Mouse (Mus musculus): ENCODE data around the gene Snrnp25. TPM values are rescaled to one million over a fixed set of nuclear protein-coding genes. Genes with fewer than 3 reads are reported as not detected.

Gene Snrnp25
- total RNA-seq, 4 experiments from 2014 or later, result 20.8 to 22.5 (median 22.0) TPM

DNA sequence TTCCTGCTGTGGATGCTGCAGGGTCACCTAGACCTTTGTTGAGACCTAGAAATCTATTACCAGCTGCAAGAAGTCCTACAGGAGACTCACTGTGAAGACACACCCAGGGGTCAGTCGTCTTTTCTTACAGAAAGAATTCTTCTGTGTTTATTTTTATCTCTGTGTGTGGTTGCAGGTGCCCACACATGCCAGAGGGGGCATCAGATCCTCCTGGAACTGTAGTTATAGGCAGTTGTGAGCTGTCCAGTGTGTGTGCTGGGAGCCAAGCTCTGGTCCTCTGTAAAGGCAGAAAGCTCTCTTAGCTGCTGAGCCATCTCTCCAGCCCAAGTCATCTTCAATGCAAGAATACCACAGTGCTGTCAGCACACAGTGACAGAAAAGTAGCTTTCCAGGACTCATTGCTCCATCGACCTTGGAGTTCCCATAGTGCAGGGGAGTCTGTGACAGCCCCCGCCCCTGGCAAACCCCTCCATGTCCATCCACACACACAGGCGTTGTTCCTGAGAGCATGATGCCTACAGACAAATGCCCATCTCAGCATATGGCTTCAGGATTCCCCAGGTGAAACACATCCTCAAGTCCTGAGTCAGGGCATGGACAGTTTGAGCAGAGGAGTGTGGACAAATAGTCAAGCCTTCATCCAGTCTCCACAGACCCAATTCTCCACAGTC, 18.2 kb downstream of the Snrnp25 start:
- no peak for DNase-seq (ENCODE audit: low spot score in 2 of 2)

DNA sequence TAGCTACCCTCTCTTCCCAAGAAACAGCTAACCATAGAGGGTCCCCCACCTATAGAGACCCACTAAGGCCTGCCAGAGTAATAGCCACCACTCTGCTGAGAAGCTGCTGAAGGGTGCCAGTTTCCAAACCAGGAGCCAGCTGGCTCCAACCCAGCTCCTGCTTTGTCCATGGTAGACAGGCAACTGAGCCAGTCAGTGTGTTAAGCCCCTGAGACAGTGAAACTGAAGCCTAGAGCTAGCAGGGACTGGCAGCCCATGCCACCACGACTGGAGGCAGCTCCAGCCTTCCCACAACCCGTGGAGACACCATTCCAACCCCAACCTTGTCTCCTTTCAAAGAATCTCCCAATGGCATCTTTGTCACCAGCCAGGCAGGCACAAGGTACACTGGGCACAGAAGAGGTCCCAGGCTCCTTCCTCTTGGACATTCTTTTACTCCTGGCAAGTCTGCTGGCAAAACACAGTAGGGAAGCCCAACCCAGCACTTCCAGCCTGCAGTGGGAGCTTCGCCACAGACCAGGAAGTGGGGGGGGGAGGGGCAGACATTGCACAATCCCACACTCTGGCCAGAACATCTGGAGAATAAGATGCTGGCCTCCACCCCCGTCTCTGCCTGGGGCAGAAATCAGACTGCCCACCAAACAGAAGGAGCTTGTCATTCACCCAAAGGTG, 19.4 kb downstream of the Snrnp25 start:
- no peak for DNase-seq (ENCODE audit: low spot score in 2 of 2)

DNA sequence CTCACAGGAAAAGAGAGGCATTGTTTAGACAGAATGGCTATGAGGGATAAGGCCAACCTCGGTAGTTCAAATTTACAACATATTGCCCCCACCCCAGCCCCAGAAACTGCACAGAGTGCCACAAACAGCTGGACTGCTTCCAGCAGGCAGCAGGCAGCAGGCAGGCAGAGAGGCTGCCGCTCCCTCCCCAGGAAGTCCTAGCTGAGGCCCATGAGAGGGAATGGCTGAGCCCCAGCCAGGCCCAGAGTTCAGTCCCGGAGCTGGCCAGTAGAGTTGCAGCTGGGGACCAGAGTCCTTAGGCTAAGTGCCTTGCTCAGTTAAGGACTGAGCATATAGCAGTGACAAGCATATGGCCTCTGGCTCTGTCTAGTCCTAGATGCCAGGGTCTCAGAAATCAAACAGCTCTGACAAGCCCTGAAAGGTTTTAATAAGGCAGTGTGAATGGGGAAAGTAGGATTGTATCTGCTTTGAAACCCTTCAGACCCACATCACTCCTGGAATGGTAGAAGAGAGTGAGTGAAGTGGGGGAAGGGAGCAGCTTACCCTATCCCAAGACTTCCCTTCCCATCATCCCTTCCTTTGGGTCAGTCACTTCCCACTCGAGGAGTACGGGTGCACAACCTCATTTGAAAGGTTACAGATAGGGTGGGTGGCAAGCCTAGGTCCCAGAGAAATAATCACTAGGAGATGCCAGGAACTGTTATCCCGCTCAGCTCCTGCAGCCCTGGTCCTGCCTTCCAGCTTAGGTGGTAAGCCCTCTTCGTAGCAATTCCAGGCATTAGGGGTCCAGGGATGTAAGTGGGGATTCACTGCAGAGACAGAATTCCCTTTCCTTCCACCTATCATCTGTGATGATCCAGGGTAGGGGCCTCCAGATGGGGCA, 20.2 kb downstream of the Snrnp25 start:
- DNase-seq (ENCODE audit: low spot score in 2 of 2), result no peak

DNA sequence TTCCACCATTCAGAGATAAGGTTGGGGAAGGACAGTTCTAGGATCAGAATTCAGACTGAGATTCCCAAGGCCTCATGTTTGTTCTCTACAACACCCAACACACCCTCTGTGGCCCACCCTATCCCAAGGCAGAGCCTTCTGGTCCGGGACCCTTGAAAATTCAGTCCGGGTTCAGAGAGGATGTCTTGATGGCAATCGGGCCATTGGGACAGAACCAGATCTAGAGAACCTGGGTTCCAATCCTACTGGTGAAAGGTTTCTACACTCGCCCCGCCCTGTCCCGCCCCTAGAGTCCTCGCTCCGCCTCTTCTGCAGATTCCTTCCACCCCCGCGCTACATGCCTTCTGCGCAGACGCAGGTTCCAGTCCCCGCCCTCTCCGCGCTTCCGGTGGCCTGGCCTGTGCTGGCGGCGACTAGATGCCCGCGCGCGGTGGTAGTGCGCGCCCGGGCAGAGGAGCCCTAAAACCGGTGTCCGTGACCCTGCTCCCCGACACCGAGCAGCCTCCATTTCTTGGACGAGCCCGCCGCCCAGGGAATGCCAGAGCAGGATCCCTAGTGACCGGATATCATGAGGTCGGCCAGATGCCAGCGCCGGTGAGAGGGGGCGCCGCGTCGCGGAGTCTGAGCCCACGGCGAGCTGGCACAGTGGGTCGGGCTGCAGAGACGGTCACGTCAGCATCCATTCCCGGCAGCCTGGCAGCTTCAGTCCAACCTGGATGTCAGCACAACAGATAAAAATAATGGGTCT, 21.1 kb downstream of the Snrnp25 start, which contains the start of gene Mpg:
TSS of gene Mpg (plus strand) at position 382 of the 748 bp plus-strand sequence.
- peak; percentile 71 to 86 for DNase-seq (ENCODE audit: low spot score in 2 of 2)

DNA sequence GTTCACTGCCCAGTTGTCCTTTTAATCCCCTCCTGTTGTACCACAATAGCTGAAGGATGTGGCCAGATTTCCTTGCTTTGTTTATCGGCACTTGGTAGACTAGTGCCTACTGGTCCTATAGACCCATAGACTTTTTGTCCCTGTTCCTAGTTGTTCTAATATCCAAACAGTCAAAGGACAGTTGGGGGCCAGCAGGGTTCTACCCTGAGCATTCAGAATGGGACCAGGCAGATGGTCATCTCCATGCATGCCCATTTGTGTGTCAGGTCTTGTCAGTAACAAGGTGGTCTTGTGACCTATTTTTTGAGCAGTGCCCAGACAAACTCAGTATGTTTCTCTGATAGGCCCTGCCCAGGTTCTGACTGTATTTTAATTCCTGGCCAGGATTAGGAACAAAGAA, 21.8 kb downstream of the Snrnp25 start:
- no peak for DNase-seq (ENCODE audit: low spot score in 2 of 2)

DNA sequence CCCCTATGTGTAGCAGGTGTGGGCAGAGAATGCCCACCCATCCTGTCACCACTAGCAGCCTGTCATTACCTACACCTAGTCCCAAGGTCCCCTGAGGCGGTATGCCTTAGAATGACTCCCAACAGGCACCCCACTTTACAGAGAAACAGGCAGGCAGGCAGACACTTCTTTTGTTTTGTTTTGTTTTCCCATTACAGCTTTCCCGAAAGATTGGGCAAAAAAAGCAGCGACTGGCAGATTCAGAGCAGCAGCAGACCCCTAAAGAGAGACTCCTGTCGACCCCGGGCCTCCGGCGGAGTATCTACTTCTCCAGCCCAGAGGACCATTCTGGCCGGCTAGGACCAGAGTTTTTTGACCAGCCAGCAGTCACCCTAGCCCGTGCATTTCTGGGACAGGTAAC, 22.3 kb downstream of the Snrnp25 start:
- no peak for DNase-seq (ENCODE audit: low spot score in 2 of 2)

DNA sequence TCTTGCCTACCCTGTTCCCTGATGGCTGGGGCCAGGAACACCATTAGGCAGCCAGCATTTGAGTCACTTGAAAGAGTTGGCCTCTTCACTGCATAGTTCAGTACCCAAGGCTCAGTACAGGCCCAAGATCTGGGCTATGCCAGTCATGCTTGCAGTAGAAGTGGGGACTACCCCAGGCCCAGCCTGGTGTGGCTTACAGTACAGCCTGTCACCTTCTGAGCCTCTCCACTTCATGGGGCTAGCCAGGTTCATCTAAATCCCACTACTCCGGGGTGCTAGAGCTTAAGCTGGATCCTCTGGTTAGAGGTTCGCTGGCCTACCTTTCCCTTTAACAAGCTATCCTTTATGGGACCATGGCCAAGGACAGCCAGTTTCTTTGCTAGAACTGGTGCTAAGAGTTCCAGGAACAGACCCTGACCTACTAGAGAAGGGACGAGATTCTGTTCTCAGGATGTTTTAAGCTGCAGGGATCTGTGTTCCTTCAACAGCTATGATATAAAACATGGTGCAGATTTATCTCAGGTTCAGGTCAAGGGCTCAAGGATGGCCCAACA, 23.2 kb downstream of the Snrnp25 start:
- no peak for DNase-seq (ENCODE audit: low spot score in 2 of 2)

DNA sequence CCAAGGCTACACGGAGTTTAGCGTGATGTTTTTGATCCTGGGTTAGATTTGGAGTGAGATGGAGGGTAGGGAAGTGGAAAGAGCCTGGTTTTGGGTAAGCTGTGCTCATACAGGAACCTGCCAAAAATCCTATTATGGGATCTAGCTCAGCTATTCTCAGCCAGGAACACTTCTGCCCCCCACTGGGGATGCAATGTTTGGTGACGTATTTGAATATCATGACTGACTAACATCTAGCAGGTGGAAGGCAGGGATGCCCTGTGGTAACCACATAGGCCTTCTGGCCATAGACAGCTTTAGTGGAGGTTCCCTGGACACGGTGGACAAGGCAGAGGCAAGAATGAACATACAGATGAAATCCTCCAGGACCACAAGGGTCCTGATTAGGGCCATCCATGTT, 25.0 kb downstream of the Snrnp25 start:
- DNase-seq (ENCODE audit: low spot score in 2 of 2), result no peak

DNA sequence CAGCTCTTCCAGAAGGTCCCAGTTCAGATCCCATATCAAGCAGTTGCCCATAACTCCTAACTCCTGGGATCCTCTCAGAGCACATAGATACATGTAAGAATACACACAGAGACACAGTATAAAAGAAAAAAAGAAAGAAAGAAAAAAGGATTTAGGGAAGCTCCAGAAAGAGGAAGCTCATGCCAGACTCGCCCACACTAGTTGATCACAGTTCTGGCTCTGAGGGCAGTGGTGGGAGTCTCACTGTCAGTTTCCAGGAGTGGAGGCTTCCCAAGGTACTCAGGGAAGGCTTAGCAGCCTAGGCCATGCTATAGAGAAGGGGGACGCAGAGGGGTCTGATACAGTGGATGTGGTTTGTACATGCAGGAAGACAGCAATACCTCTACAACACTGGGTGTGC, 25.9 kb downstream of the Snrnp25 start:
- no peak for DNase-seq (ENCODE audit: low spot score in 2 of 2)

DNA sequence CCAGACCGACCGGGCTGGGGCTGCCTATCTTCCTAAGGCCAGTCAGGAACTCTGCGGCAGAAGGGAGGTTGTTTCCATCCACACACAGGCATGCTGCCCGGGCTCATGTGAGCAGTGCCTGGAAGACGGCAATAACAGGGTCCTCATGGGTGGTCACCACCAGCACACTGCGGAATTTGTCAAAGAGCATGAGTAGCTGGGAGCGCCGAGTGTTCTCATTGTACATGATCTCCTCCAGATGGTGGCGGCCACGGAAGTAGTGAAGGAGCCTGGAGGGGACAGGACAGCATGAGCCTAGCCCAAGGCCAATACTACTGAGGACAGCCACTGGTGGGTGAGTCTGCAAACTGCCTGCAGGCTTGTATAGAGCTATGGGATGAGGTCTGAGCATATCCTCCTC, 27.6 kb downstream of the Snrnp25 start:
- no peak for DNase-seq (ENCODE audit: low spot score in 2 of 2)

DNA sequence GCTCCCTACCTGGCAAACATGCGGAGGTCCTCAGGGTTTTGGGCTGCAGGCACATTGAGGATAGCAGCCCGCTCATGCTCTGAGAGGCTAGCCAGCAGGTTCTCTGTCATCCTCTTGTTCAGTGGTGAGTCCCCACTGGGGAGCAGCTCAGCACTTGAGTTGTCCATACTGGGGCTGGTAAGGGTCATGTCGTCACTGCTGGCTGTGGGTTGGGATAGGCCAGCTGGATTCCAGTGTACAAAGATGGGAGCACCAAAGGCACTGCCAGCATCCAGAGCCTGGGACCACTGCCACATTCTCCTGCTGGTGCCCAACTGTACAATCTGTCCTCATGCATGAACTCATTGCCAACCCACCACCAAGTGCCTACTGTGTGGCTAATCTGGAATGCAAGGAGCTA, 28.7 kb downstream of the Snrnp25 start:
- DNase-seq (ENCODE audit: low spot score in 2 of 2), result no peak

DNA sequence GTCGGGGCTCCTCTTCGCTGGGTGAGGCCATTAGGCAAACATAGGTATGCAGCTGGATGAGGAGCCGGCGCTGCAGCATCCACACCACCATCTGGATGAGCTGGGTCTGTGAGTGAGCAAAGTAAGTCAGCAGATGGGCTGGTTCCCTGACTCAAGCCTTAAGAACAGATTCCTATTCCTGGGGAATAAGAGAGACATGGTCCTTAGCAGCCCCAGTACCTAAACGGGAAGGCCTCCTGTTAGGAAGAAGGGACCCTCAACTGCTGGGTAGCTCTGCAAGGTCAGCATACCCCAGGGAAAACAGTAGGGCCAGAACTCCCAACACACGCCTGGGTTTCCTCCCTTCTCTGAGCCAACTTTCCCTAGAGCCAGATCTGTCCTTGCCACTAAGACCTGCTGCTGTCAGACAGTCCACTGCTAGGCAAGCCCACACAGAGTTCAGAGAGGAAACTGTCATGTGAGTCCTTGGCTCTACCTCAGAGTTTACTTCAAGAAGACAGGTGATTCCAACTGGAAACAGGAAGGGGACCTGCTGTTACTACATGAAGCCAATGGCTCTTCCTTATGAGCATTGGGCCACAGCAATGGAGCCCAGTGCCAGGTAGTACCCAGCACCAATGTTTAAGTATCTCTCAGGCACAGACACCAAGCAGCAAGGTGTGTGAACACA, 29.7 kb downstream of the Snrnp25 start:
- peak in 1 of 2 experiments; percentile 23 for DNase-seq (ENCODE audit: low spot score in 2 of 2)

DNA sequence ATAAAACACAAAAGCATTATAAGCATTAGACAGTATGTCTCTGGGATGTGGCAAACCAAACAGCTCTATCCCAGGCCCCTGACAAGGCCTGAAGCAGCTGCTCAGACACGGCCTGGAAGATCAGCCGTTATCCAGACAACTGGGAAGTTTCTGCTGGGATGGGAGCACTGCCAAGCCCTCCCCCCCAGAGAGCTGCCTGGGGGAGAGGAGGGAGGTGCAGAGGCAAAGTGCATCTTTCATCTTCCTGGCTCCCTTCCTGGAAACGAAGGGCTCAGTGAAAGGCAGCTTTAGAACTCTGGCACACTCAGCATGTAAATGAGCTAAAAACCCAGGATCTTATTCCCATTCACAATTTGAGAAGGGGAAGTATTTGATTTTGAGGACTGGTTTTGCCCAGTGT, 30.4 kb downstream of the Snrnp25 start:
- DNase-seq (ENCODE audit: low spot score in 2 of 2), result peak in 1 of 2 experiments; percentile 71

DNA sequence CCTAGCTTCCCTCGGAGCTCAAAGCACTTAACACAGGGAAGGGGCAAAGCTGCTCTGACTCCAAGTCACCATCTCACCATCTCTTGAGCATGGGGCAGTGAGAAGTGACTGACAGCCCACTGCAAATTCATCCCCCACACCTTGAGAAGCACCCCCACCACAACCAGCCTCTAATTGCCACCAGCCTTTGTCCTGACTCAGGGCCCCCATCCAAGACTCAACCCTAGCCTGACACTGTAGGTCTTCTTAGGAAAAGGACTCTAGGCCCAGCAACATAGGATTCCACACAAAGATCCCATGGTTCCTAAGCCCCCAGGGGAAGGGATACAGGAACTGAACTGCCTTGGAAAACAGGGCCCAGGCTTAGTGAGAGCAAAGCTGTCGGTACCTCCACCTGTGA, 30.9 kb downstream of the Snrnp25 start:
- DNase-seq (ENCODE audit: low spot score in 2 of 2), result peak in 1 of 2 experiments; percentile 7

DNA sequence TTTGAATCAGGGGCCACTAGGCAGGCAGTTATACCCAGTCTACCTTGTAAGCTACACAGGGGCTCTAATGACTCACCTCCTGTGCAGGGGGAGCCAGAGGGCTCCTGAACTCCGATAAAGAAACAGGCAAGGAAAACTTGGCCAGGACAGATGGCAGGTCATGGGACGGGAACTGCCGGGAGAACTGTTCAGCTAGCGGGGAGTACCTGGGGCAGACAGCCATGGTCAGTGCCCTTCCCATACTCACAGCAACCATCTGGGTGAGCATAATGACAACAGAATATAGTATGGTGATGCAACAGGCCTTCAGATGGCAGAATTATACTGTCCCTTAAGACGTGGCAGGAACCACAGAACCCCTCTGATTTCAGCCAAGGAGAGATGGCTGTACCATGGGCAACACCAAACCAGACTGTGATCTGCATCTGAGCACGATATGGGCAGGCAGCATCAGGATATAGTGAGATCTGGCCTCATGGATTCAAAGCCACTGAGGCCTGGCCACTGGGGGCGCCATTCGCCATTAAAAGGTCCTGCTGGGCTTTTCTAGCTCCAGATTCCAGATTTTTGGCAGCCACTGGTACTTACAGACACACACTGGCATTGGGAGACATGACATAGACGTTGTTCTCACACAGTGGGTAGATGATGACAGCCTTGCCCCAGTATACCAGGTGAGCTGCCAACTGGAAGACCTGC, 31.6 kb downstream of the Snrnp25 start:
- peak in 1 of 2 experiments; percentile 4 for DNase-seq (ENCODE audit: low spot score in 2 of 2)

DNA sequence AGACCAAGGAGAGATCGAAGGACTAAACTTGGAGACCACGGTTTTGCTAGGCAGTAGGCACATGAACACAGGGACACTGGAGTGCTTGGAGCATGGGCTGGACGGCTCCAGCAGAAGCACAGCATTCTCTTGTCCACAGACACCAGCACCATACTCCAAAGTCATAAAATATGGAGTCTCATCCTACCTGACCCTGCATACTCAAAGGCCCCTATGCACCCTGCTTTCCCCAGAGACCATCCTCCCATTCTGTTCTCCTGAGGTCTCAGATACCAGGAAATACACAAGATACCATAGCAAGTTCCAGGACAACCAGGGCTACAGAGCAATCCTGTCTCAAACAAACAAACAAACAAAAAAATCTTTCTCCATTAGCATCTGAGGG, 32.2 kb downstream of the Snrnp25 start:
- no peak for DNase-seq (ENCODE audit: low spot score in 2 of 2)

DNA sequence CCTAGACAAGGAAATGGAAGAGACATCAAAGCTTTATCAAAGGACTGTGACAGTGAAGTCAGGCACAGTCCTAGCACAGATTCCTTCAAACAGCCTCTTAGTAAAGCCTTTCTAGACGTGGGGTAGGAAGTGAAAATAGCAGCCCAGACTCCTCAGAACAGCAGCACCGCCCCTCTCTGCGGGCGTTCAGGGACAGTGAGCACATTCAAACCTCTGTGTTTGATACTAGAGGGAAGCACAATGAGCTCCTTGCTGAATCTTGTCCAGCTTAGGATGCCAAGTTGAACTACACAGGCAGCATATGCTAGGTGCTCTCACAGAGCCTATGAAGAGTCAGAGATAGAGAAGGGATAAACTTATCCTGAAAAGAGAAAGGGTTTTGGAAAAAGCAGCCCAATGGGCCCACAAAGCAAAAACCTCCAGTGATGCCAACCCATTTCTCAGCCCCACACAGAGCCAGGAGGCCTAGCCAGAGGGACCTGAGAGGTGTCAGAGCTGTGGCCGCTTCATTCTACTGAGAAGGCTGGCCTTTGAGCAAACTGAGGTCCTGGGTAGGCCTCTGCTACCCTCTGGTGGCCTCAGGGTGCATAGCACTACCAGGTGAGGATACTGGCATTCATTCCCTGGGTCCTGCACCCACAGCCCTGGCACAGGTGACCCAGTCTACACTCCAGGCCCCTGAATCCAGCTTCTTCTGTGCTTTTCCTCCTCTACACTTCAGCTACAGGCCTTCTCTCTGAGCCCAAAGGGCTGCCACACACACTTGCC, 33.1 kb downstream of the Snrnp25 start:
- DNase-seq (ENCODE audit: low spot score in 2 of 2), result peak in 1 of 2 experiments; percentile 74

DNA sequence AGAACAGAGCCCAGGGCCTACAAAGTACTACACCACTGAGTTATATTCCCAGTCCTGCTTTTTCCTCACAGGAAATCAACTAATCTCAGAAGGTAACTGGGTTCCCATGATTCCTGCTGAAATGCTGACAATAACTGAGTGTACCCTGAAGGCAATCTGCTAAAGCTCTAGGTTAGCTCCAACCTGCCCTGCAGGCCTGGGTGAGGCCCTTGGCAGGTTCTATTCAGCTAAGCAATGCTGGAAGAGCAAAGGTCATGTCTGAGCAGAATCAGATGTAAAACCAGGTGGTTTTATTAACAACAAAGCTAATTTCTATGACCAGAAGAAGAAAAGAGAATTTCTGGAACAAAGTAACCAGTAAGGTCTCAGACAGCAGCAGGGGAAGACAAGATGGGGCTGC, 36.2 kb downstream of the Snrnp25 start:
- no peak for DNase-seq (ENCODE audit: low spot score in 2 of 2)

DNA sequence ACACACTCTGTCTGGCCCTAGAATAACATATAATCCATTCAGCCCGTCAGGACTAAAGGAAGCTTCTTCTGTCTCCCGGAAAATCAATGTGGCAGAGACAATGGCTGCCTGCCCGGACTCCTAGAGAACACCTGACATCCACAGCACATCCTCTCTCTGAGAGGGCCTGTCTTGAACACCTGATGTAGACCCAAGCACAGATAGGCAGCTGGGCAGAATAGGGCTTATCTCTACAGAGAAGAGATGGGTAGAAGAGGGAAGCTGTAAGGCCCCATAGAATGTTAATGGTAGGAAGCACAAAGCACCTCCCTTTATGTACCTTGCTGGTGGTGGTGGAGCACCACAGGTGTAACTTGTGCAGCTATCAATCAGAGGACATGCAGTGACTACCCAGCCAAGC, 37.0 kb downstream of the Snrnp25 start:
- no peak for DNase-seq (ENCODE audit: low spot score in 2 of 2)
